Mouse (Mus musculus) embryonic fibroblast, embryonic 13.5 days (primary cell): Measurements from ENCODE around the gene Pole.

ENCODE experiments used
- CTCF ChIP-seq: IDR thresholded peaks from 2 replicates; pipeline ENCODE4 v1.5.1; 2011; ENCODE audit warnings: mild to moderate bottlenecking, control low read depth, low read length, moderate library complexity, borderline replicate concordance; ENCODE audit not compliant: insufficient read depth
- POLR2A ChIP-seq: IDR thresholded peaks from 2 replicates; pipeline ENCODE4 v1.6.1; 2011; ENCODE audit warnings: low read depth, mild to moderate bottlenecking, control low read depth, low read length, moderate library complexity

- TF ChIP-seq CTCF (peak; percentile 51; the same call in 1 of the 2 replicates), POLR2A (no peak)
These were observed 71.5 kb downstream of the Pole start for GRCm38 (mm10) chr5:110357531-110358179.
